Mouse (Mus musculus) midbrain, embryonic 16.5 days (tissue): ENCODE measurements around the gene Naa35. TPM values are rescaled to one million over a fixed set of nuclear protein-coding genes. Genes with fewer than 3 reads are reported as not detected.

Experiments used
- ATAC-seq: fragments of 200-750 bp; cut with Nextera tagmentation; 2 replicates; pipeline ENCODE4 v1.8.0; 2017; ENCODE audit warnings: moderate TSS enrichment
- H3K27ac ChIP-seq: fragments of 300-500 bp; sonication (generic); 2 replicates; pipeline ENCODE4 v1.5.1; 2014; ENCODE audit warnings: mild to moderate bottlenecking, low read length, mixed read lengths
- H3K27me3 ChIP-seq: fragments of 300-500 bp; sonication (generic); 2 replicates; pipeline ENCODE4 v1.6.1; 2014; ENCODE audit warnings: low read depth, low read length, mixed read lengths; ENCODE audit not compliant: control insufficient read depth, insufficient read depth
- H3K36me3 ChIP-seq: fragments of 300-500 bp; sonication (generic); 2 replicates; pipeline ENCODE4 v1.6.1; 2014; ENCODE audit warnings: mild to moderate bottlenecking, low read length, moderate library complexity, mixed read lengths; ENCODE audit not compliant: control insufficient read depth, insufficient read depth
- H3K4me1 ChIP-seq: fragments of 300-500 bp; sonication (generic); 2 replicates; pipeline ENCODE4 v1.6.1; 2014; ENCODE audit warnings: mild to moderate bottlenecking, low read length, mixed read lengths; ENCODE audit not compliant: control insufficient read depth, insufficient read depth
- H3K4me2 ChIP-seq: fragments of 300-500 bp; sonication (generic); 2 replicates; pipeline ENCODE4 v1.6.1; 2014; ENCODE audit warnings: mild to moderate bottlenecking, low read length, mixed read lengths
- H3K4me3 ChIP-seq: fragments of 300-500 bp; sonication (generic); 2 replicates; pipeline ENCODE4 v1.5.1; 2014; ENCODE audit warnings: low read depth, mild to moderate bottlenecking, low read length, moderate library complexity, mixed read lengths
- H3K9ac ChIP-seq: fragments of 300-500 bp; sonication (generic); 2 replicates; pipeline ENCODE4 v1.6.1; 2014; ENCODE audit warnings: low read depth, low read length, mixed read lengths
- H3K9me3 ChIP-seq: fragments of 300-500 bp; sonication (generic); replicated peaks from 2 replicates; pipeline ENCODE4 v1.6.1; 2014; ENCODE audit warnings: mild to moderate bottlenecking, low read length, mixed read lengths; ENCODE audit not compliant: control insufficient read depth, poor library complexity, severe bottlenecking
- WGBS: fragments of 180-500 bp; shearing (Covaris S2); extraction: QIAGEN DNeasy Blood & Tissue Kit; methylation state at CpG from one replicate; pipeline ENCODE4 v1.1.7; 2014; 5-methylcytosine and 5-hydroxymethylcytosine counted together
- polyA plus RNA-seq: library from polyadenylated mRNA; unstranded; fragments of >200 nt; fragmentation: Nextera tagmentation; extraction: Ambion mirVana; gene quantifications from 2 replicates; pipeline ENCODE4 v1.2.1, GENCODE M21; 2015

The Naa35 gene
- polyA plus RNA-seq, 1 experiment from 2014 or later: 148 TPM

GRCm38 (mm10) chr13:59564505-59564904 lies 20.6 kb upstream of the Naa35 start:
- Histone ChIP-seq H3K9me3 (no peaks in the 10 kb centered on the region), H3K9ac (no peak overlapping the region), H3K27ac (no peak overlapping the region), H3K36me3 (no peaks in the 10 kb centered on the region), H3K4me3 (no peak overlapping the region), H3K4me2 (no peak overlapping the region), H3K4me1 (no peaks in the 10 kb centered on the region), H3K27me3 (no peaks in the 10 kb centered on the region)
- WGBS: 94% methylated on average over 4 of the region's 4 CpGs
- ATAC-seq: no peak

DNA sequence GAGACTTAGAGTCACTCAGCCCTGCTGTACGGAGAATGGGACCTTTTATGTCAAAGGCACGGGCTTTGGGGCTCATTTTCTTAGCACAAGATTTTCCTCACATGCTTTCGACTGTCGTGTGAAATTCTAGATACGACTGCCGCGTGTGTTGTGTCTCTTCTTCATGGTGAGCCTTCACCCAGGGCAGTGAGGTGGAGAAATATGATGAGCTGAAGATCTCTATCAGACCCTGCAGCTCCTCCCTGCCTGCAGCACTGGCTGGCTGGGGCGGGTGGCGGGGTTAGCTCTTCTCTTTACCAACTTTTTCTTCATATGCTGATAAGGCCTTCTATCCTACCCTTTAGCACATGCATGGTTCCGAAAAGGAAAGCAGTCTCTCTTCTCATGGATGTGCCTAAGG lies 20.1 kb upstream of the Naa35 start:
- no peaks in the 10 kb centered on the region for H3K9me3 ChIP-seq
- no peak overlapping the region for H3K4me3 ChIP-seq
- no peaks in the 10 kb centered on the region for H3K4me1 ChIP-seq
- H3K4me2 ChIP-seq: no peak overlapping the region
- no peaks in the 10 kb centered on the region for H3K36me3 ChIP-seq
- no peak overlapping the region for H3K9ac ChIP-seq
- no peaks in the 10 kb centered on the region for H3K27me3 ChIP-seq
- no peak overlapping the region for H3K27ac ChIP-seq
- WGBS: 82% methylated on average over 10 of the region's 10 CpGs
- ATAC-seq: no peak

GRCm38 (mm10) chr13:59565945-59566520 lies 19.0 kb upstream of the Naa35 start:
- Histone ChIP-seq H3K4me2 (no peak overlapping the region), H3K27me3 (no peaks in the 10 kb centered on the region), H3K4me1 (no peaks in the 10 kb centered on the region), H3K4me3 (no peak overlapping the region), H3K9me3 (no peaks in the 10 kb centered on the region), H3K36me3 (no peaks in the 10 kb centered on the region), H3K9ac (no peak overlapping the region), H3K27ac (no peak overlapping the region)
- ATAC-seq: no peak
- WGBS: 56% methylated on average over 9 of the region's 9 CpGs

GRCm38 (mm10) chr13:59571107-59571506 lies 14.0 kb upstream of the Naa35 start:
- no peaks in the 10 kb centered on the region for H3K36me3 ChIP-seq
- no peak overlapping the region for H3K4me3 ChIP-seq
- H3K27ac ChIP-seq: no peak overlapping the region
- no peaks in the 10 kb centered on the region for H3K4me1 ChIP-seq
- H3K27me3 ChIP-seq: no peaks in the 10 kb centered on the region
- no peaks in the 10 kb centered on the region for H3K9me3 ChIP-seq
- no peak for ATAC-seq
- WGBS: 85% methylated on average over 6 of the region's 6 CpGs
- no peak overlapping the region for H3K4me2 ChIP-seq
- no peak overlapping the region for H3K9ac ChIP-seq

DNA sequence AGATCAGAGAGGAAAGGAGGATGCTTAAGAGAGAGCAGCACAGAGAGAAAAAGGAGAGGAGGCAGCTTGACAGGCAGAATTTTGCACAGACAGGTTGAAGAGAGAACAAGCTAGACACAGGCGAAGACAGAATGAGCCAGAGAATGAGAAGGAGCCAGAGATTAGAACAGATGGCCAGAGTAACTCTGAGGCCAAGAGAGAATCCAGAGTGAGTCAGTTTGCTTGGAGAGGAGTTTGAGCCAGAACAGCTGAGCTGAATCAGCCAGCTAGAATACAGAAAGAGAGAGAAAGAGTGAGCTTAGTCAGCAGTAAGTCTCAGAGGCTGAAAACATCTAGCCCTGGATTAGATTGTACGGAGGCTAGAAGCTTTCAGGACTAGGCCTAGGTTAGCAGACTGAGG lies 12.5 kb upstream of the Naa35 start:
- ATAC-seq: no peak
- H3K4me3 ChIP-seq: no peak overlapping the region
- no peaks in the 10 kb centered on the region for H3K36me3 ChIP-seq
- no peaks in the 10 kb centered on the region for H3K27me3 ChIP-seq
- H3K9ac ChIP-seq: no peak overlapping the region
- WGBS: 96% methylated on average over 2 of the region's 2 CpGs
- no peaks in the 10 kb centered on the region for H3K9me3 ChIP-seq
- H3K4me2 ChIP-seq: no peak overlapping the region
- H3K4me1 ChIP-seq: no peaks in the 10 kb centered on the region
- H3K27ac ChIP-seq: no peak overlapping the region

DNA sequence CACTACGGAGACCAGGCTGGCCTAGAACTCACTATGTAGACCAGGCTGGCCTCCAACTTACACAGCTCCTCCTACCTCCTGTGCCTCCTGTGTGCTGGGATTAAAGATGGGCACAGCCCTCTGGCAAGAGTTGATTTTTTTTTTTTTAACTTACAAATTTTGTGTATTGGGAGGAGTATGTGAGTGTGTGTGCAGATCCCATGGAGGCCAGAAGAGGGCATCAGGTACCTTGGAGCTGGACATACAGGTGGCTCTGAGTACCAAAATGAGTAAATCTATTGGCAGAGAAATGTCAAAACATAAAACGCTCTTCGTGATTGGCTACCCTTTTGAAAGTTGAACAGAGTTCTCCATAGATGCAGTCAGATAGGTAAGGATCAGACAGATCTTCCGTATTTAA lies 4.1 kb upstream of the Naa35 start:
- no peaks in the 10 kb centered on the region for H3K27me3 ChIP-seq
- no peak overlapping the region for H3K4me2 ChIP-seq
- WGBS: 98% methylated on average over 4 of the region's 4 CpGs
- H3K9ac ChIP-seq: no peak overlapping the region
- H3K4me1 ChIP-seq: peaks cover 4% of the 10 kb centered on the region; the same call in 1 of the 2 replicates
- no peaks in the 10 kb centered on the region for H3K9me3 ChIP-seq
- no peak overlapping the region for H3K4me3 ChIP-seq
- H3K36me3 ChIP-seq: no peaks in the 10 kb centered on the region
- ATAC-seq: no peak
- H3K27ac ChIP-seq: no peak overlapping the region

- Histone ChIP-seq H3K36me3 (no peaks in the 10 kb centered on the region), H3K9ac (peak overlapping the region; percentile 70), H3K4me1 (peaks cover 30% of the 10 kb centered on the region), H3K27me3 (no peaks in the 10 kb centered on the region), H3K9me3 (no peaks in the 10 kb centered on the region), H3K4me2 (peak overlapping the region; percentile 94), H3K27ac (peak overlapping the region; percentile 77), H3K4me3 (peak overlapping the region; percentile 70)
- WGBS: 2% methylated on average over 9 of the region's 9 CpGs
- peak; percentile 68 for ATAC-seq
These were observed 578 bp upstream of the Naa35 start for GRCm38 (mm10) chr13:59584481-59584880.

GRCm38 (mm10) chr13:59585648-59586005 lies 568 bp downstream of the Naa35 start:
- peaks cover 30% of the 10 kb centered on the region for H3K4me1 ChIP-seq
- peak overlapping the region; percentile 76 for H3K27ac ChIP-seq
- 0 out of 2 replicates have a peak, but pooled peaks cover 2% of the 10 kb centered on the region for H3K36me3 ChIP-seq
- H3K4me3 ChIP-seq: peak overlapping the region; percentile 70
- H3K9me3 ChIP-seq: no peaks in the 10 kb centered on the region
- H3K9ac ChIP-seq: peak overlapping the region; percentile 89
- peak overlapping the region; percentile 92 for H3K4me2 ChIP-seq
- ATAC-seq: no peak; the same call in 1 of the 2 replicates
- H3K27me3 ChIP-seq: no peaks in the 10 kb centered on the region
- WGBS: under 1% methylated on average over 28 of the region's 28 CpGs

- H3K4me3 ChIP-seq: no peak overlapping the region
- no peaks in the 10 kb centered on the region for H3K9me3 ChIP-seq
- H3K4me1 ChIP-seq: peaks cover 30% of the 10 kb centered on the region
- H3K27ac ChIP-seq: no peak overlapping the region
- WGBS: 90% methylated on average over 2 of the region's 2 CpGs
- H3K27me3 ChIP-seq: no peaks in the 10 kb centered on the region
- peak overlapping the region; percentile 92 for H3K4me2 ChIP-seq
- no peak for ATAC-seq
- no peak overlapping the region for H3K9ac ChIP-seq
- H3K36me3 ChIP-seq: peaks cover 11% of the 10 kb centered on the region; the same call in 1 of the 2 replicates
These were observed 2.1 kb downstream of the Naa35 start for GRCm38 (mm10) chr13:59587201-59587600.
